Mouse (Mus musculus): ENCODE measurements around the gene Dnaic2.

GRCm38 (mm10) chr11:114692601-114693000, 34.6 kb upstream of the Dnaic2 start:
- TF ChIP-seq POLR2AphosphoS2 (IDR thresholded peaks at IDR 0.05; ENCODE audit: low read depth, low read length): no peak
- no peak for TF ChIP-seq ETS1 (conservative IDR thresholded peaks at IDR 0.05; ENCODE audit: low read depth, low read length)
- no peak for TF ChIP-seq RAD21 (IDR thresholded peaks at IDR 0.05; ENCODE audit: low read depth, low read length)
- TF ChIP-seq EP300 (IDR thresholded peaks at IDR 0.05; ENCODE audit: low read length): no peak
- no peak for TF ChIP-seq IRF4 (IDR thresholded peaks at IDR 0.05; ENCODE audit: low read depth, low read length)
- no peak for TF ChIP-seq CTCF (conservative IDR thresholded peaks at IDR 0.05 in 1 of 2, IDR thresholded peaks at IDR 0.05 in 1 of 2; ENCODE audit: low read depth in 2 of 2, low read length in 2 of 2)
- no peak for TF ChIP-seq NELFE (IDR thresholded peaks at IDR 0.05; ENCODE audit: low read depth, low read length)
- no peak for TF ChIP-seq TCF12 (IDR thresholded peaks at IDR 0.05; ENCODE audit: low read depth, low read length)
- no peak for TF ChIP-seq POLR2A (IDR thresholded peaks at IDR 0.05; ENCODE audit: low read depth, low read length)
- TF ChIP-seq BHLHE40 (IDR thresholded peaks at IDR 0.05; ENCODE audit: low read depth, low read length): no peak
- TF ChIP-seq UBTF (IDR thresholded peaks at IDR 0.05; ENCODE audit: low read depth, low read length): no peak
